Mouse (Mus musculus) kidney, embryonic 14.5 days (tissue): Measurements from ENCODE around the gene Gnao1. TPM values are rescaled to one million over a fixed set of nuclear protein-coding genes. Genes with fewer than 3 reads are reported as not detected.

Source experiments
- ATAC-seq: fragments of 200-750 bp; cut with Nextera tagmentation; 2 replicates; pipeline ENCODE4 v1.8.0; 2017; ENCODE audit warnings: moderate number of reproducible peaks, mild to moderate bottlenecking, moderate TSS enrichment, moderate library complexity; ENCODE audit not compliant: low FRiP score, low TSS enrichment
- H3K27ac ChIP-seq: fragments of 300-500 bp; sonication (generic); 2 replicates; pipeline ENCODE4 v1.5.1; 2014; ENCODE audit warnings: low read depth, mild to moderate bottlenecking, low read length, moderate library complexity, mixed read lengths
- H3K27me3 ChIP-seq: fragments of 300-500 bp; sonication (generic); 2 replicates; pipeline ENCODE4 v1.6.1; 2014; ENCODE audit warnings: mild to moderate bottlenecking, low read length; ENCODE audit not compliant: control insufficient read depth, insufficient read depth
- H3K36me3 ChIP-seq: fragments of 300-500 bp; sonication (generic); 2 replicates; pipeline ENCODE4 v1.6.1; 2014; ENCODE audit warnings: low read length, mixed read lengths; ENCODE audit not compliant: control insufficient read depth, insufficient read depth
- H3K4me1 ChIP-seq: fragments of 300-500 bp; sonication (generic); 2 replicates; pipeline ENCODE4 v1.6.1; 2014; ENCODE audit warnings: low read length, mixed read lengths; ENCODE audit not compliant: control insufficient read depth, insufficient read depth
- H3K4me2 ChIP-seq: fragments of 300-500 bp; sonication (generic); replicated peaks from 2 replicates; pipeline ENCODE4 v1.6.1; 2014; ENCODE audit warnings: low read depth, mild to moderate bottlenecking, low read length
- H3K4me3 ChIP-seq: fragments of 300-500 bp; sonication (generic); 2 replicates; pipeline ENCODE4 v1.5.1; 2014; ENCODE audit warnings: mild to moderate bottlenecking, low read length
- H3K9ac ChIP-seq: fragments of 300-500 bp; sonication (generic); 2 replicates; pipeline ENCODE4 v1.6.1; 2014; ENCODE audit warnings: low read depth, mild to moderate bottlenecking, low read length, moderate library complexity
- H3K9me3 ChIP-seq: fragments of 300-500 bp; sonication (generic); 2 replicates; pipeline ENCODE4 v1.6.1; 2016; ENCODE audit warnings: low read length; ENCODE audit not compliant: control insufficient read depth
- WGBS: fragments of 180-500 bp; shearing (Covaris S2); extraction: QIAGEN DNeasy Blood & Tissue Kit; methylation state at CpG from one replicate; pipeline ENCODE4 v1.1.7; 2014; 5-methylcytosine and 5-hydroxymethylcytosine counted together
- microRNA-seq: library from miRNA; unstranded; fragments of <30 nt; microRNA quantifications from one replicate; pipeline ENCODE4, GENCODE M21; 2016
- polyA plus RNA-seq: library from polyadenylated mRNA; unstranded; fragments of >200 nt; fragmentation: Nextera tagmentation; extraction: Ambion mirVana; gene quantifications from 2 replicates; pipeline ENCODE4 v1.2.1, GENCODE M21; 2014

The Gnao1 gene
- polyA plus RNA-seq, 1 experiment from 2014 or later: 1.9 TPM

DNA sequence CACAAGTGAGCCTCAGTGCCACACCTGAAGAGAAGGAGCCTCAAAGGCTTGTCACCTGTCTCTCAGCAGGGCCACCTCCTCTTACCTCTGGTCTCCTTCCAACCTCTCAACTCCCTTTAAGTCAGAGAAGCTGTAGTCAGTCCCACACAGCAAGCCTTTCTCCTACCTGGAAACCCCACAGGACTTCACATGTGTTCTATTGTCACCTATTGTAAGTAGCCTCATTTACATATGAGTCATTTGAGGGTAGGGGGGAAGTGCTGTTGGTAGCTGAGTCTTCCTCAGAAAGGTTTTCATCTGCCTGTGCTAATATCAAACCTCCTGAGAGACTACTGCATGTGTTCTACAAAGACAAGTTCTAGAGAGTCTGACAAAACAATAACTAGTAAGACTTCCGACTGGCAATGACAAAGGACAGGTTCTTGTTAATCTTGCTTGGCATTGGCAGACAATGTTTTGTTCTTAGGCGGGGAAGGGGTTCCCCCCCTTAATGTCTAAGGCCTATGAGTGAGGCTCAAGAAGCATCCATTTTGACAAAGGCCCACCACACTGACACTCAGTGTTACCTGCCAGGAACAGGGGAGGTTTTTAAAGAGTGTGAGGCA lies 200.4 kb downstream of the Gnao1 start:
- peaks cover under 1% of the 10 kb centered on the region; the same call in 1 of the 2 replicates for H3K36me3 ChIP-seq
- no peaks in the 10 kb centered on the region for H3K27me3 ChIP-seq
- no peaks in the 10 kb centered on the region for H3K9me3 ChIP-seq
- no peak overlapping the region for H3K4me2 ChIP-seq
- H3K9ac ChIP-seq: no peak overlapping the region
- peaks cover 21% of the 10 kb centered on the region; the same call in 1 of the 2 replicates for H3K4me1 ChIP-seq
- WGBS: 73% methylated on average over 2 of the region's 2 CpGs
- no peak for ATAC-seq
- no peak overlapping the region for H3K4me3 ChIP-seq
- H3K27ac ChIP-seq: no peak overlapping the region

DNA sequence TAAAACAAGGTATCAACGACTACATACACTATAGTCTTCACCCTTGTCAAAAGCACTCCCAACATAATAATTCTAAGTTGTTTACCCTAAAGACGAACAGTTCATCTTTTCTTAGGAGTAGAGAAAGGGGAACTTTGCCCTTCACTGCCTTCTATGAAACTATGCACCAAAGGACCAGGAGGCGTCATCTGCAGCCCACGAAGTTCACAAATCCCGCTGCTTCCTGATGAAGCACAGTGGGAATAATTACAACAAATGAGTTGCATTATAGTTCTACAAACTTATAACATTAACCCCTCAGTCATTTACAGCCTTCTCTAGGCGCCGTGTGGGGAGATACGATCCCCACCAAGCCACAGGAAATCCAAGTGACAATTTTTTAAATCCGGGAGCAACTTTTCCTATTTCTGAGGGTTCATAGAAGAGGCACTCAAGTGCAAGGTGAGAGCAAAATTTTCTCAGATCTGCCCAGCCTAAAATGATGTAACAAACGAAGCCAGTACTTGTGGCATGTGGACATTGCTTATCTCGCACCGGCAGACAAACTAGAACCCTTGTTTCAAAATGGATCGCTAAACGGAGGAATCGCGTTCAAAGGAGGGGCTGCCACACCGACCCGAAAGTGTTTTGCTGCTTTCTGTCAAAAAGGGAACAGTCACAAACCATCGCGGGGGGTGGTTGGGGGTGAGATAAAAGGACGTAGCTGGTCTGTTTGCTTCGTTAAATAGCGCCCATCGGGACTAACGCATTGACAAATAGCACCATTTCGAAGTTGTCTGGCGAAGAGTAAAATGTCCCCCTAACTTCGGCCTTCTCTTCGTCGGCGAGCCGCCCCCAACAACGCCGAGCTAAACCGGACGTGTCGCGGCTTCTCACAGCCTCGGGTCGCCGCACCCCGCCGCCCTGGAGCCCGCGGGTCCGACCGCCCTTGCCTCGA lies 201.6 kb downstream of the Gnao1 start:
- Histone ChIP-seq H3K27ac (peak overlapping the region; percentile 91), H3K4me1 (peaks cover 21% of the 10 kb centered on the region; the same call in 1 of the 2 replicates), H3K9ac (peak overlapping the region; percentile 98), H3K27me3 (no peaks in the 10 kb centered on the region), H3K4me3 (peak overlapping the region; percentile 95), H3K36me3 (no peaks in the 10 kb centered on the region), H3K4me2 (peak overlapping the region; percentile 69), H3K9me3 (no peaks in the 10 kb centered on the region)
- 3% methylated on average over 48 of the region's 48 CpGs for WGBS
- no peak for ATAC-seq

DNA sequence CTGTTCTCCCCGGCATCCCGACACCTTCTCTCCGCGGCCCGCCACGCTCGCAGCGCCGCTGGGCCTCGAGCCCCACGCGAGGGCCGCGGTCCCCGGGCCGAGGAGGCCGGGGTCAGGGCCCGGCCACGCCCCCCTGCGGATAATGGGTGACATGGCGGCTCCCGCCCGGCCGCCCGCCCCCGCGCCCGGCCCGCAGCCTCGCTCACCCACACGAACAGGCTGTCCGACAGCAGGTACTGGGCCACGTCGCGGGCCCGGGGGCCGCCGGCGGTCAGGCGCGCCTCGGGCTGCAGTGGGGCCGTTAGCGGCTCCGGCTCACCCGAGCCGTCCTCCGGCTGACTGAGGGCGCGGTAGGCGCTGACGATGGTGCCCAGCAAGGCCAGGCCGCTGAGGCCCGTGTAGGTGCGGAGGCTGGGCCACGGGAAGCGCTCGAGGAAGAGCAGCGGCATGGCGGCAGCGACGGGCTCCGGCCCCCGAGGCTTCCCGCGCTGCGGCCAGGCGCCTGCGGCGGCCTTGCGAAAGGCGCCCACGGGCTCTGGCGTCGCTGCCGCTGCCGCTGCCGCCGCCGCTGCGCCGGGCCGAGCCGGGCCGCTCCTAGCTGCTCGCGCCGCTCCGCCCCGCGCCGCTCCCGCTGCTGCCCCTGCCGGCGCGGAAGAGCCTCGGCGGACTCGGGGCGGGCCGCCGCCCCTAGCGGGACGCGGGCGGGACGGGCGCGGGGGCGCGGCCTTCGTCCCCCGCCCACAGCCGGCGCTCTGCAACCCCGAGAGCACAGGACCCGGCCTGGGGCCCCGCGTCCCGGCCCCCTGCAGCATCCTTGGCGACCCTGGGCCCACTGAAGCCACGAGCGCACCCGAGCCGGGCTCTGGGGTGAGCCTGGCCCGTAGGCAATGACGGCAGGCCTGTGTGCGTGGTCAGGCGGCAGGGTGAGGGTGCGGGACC lies 202.5 kb downstream of the Gnao1 start, which contains the start of gene Amfr:
Amfr (minus strand) TSS at position 830 of the 939 bp plus-strand sequence.
- Histone ChIP-seq H3K4me3 (peak within 1 kb of the TSS; percentile 95), H3K27ac (peak within 1 kb of the TSS; percentile 91), H3K4me1 (peaks cover 21% of the 10 kb centered on the region; the same call in 1 of the 2 replicates), H3K27me3 (no peaks in the 10 kb centered on the region), H3K9ac (peak within 1 kb of the TSS; percentile 98), H3K36me3 (no peaks in the 10 kb centered on the region), H3K9me3 (no peaks in the 10 kb centered on the region), H3K4me2 (peak within 1 kb of the TSS; percentile 69)
- ATAC-seq: peak; percentile 93
- under 1% methylated on average over 91 of the region's 130 CpGs for WGBS

DNA sequence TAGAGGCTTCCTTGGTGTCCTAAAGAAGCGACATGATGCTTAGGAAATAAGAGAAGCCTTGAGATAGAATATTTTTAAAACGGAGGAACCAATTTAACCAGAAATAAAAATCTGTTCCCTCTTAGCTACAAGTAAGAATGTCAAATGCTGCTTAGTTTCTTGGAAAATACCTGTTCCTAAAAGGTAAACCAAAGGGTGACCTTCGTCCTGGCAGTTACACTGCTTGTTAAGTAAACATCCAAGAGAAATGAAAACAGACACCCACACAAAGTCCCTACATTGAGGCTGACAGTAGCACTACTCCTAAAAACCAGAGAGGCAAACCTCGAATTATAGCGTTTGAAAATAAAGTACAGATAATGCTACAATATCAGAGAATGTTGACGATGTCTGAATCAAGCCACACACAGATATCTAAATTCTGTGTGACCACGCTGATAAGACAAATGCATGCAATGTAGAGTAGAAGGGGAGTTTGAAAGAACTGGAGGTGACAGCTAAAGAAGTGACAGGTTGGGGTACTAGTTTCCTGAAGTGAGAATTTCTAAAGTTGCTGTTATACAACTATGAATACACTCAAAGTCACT lies 203.4 kb downstream of the Gnao1 start:
- no peak overlapping the region for H3K27ac ChIP-seq
- peak overlapping the region; percentile 98 for H3K9ac ChIP-seq
- no peaks in the 10 kb centered on the region for H3K9me3 ChIP-seq
- no peaks in the 10 kb centered on the region; the same call in 1 of the 2 replicates for H3K36me3 ChIP-seq
- peak overlapping the region; percentile 69 for H3K4me2 ChIP-seq
- 27% methylated on average over 7 of the region's 7 CpGs for WGBS
- peaks cover 21% of the 10 kb centered on the region; the same call in 1 of the 2 replicates for H3K4me1 ChIP-seq
- H3K4me3 ChIP-seq: peak overlapping the region; percentile 95
- H3K27me3 ChIP-seq: no peaks in the 10 kb centered on the region
- no peak for ATAC-seq

Small RNAs within 50 kb of the gene (microRNA-seq; reads per million reads assigned to microRNA genes)
- gene Gm24159: not detected

Other genes starting within 250 kb of the Gnao1 start
- gene Amfr, start 202.9 kb downstream of the Gnao1 start, polyA plus RNA-seq: 34.0 and 49.7 TPM in 2 replicates
- 140 and 142 TPM in 2 replicates for gene Nudt21, start 227.1 kb downstream of the Gnao1 start, polyA plus RNA-seq
- 8.6 and 14.2 TPM in 2 replicates for gene Ogfod1, start 227.2 kb downstream of the Gnao1 start, polyA plus RNA-seq